Mouse (Mus musculus) bone marrow, adult 2 months (tissue): ENCODE data around the gene 3425401B19Rik. TPM values are rescaled to one million over a fixed set of nuclear protein-coding genes. Genes with fewer than 3 reads are reported as not detected.

Experiments
- H3K27ac ChIP-seq: fragments of 200-500 bp; 2 replicates; pipeline ENCODE4 v1.5.1; 2012; ENCODE audit warnings: low read depth, mild to moderate bottlenecking, control low read depth, inconsistent platforms, low read length; ENCODE audit not compliant: control insufficient read depth, poor library complexity, insufficient read depth
- H3K4me1 ChIP-seq: fragments of 200-500 bp; 2 replicates; pipeline ENCODE4 v1.6.1; 2011; ENCODE audit warnings: low read length; ENCODE audit not compliant: control insufficient read depth, insufficient read depth
- H3K4me3 ChIP-seq: fragments of 200-500 bp; replicated peaks from 2 replicates; pipeline ENCODE3; 2011; ENCODE audit warnings: mild to moderate bottlenecking, low read depth, low read length, control low read depth; ENCODE audit not compliant: control insufficient read depth
- CTCF ChIP-seq: fragments of 200-500 bp; IDR thresholded peaks from 2 replicates; pipeline ENCODE4 v1.5.1; 2011; ENCODE audit warnings: low read length, control low read depth; ENCODE audit not compliant: control insufficient read depth, insufficient read depth
- POLR2A ChIP-seq: fragments of 200-500 bp; IDR thresholded peaks from 2 replicates; pipeline ENCODE4 v1.6.1; 2011; ENCODE audit warnings: low read depth, mild to moderate bottlenecking, control low read depth, low read length, borderline replicate concordance; ENCODE audit not compliant: control insufficient read depth
- WGBS: fragments of 180-500 bp; shearing (Covaris S2); methylation state at CpG from one replicate; pipeline ENCODE4 v1.1.7; 2018; 5-methylcytosine and 5-hydroxymethylcytosine counted together
- polyA plus RNA-seq: library from polyadenylated mRNA; stranded (reverse); fragments of >200 nt; gene quantifications from 2 replicates; pipeline ENCODE4 v1.2.4, GENCODE M21; 2011; ENCODE audit warnings: low replicate concordance; ENCODE audit not compliant: missing spikeins, insufficient read depth, insufficient read length

The 3425401B19Rik gene
- polyA plus RNA-seq, result 0.18 TPM in 1 of 2 replicates, not detected in the other

DNA sequence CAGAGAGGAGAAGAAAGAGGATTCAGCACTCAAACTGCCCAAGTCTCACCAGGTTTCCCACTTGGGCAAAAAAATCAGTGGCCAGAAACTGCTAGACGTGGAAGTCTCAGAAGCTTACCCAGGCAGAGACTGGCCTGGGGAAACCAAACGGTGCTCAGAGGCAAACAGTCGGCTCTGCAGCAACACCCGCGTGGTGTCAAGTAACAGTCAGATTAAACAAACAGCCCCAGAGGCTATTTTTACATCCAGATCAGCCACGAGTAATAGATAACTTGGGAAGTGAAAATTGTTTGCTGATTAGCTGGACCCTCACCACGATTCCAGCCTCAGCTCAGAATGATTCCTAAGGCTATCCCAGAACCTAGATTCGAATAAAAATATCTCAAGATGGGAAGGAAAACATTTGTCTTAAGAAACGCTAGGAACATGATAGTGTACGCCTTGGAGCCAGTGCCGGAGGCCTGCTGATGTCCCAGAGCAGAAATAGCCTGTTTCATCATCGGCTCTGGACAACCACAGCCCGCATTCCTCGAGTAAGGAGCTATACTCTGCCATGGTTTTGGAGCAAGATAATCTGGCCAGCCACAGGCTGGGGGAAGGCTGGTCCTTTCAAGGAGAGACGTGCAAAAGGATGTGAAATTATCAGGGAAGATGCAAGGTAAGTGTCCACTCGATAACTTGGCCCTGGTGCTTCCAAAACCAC is at the start of gene 3425401B19Rik:
3425401B19Rik (minus strand) TSS at position 170 of the 703 bp plus-strand sequence.
- Histone ChIP-seq H3K4me3 (no peak within 1 kb of the TSS), H3K4me1 (no peaks in the 10 kb centered on the region), H3K27ac (no peak within 1 kb of the TSS)
- 52% methylated on average over 16 of the region's 16 CpGs for WGBS
- TF ChIP-seq POLR2A (no peak), CTCF (no peak)

DNA sequence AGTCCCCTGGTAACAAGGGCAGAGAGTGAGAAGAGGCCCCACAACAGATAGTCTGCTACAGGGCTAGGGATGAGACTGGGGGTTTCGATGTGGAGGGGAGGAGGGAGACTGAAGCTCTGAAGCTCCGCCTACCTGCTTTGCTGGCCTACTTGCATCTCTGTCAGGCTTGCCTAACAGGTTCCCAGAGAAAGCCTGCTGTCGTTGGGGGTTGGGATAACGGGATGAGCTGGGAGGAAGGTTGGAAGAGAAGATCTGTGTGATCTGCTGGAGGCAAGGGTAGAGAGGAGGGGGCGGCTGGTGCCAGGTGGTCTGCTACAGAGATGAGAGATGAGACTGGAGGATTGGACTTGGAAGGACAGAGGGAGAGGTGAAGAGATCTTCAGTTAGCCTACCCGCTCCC is 47.9 kb upstream of the 3425401B19Rik start:
- WGBS, result 58% methylated on average over 6 of the region's 6 CpGs
- no peak for TF ChIP-seq CTCF
- no peak for TF ChIP-seq POLR2A
- H3K27ac ChIP-seq, result no peak overlapping the region
- H3K4me1 ChIP-seq, result no peaks in the 10 kb centered on the region; the same call in 1 of the 2 replicates
- H3K4me3 ChIP-seq, result no peak overlapping the region

DNA sequence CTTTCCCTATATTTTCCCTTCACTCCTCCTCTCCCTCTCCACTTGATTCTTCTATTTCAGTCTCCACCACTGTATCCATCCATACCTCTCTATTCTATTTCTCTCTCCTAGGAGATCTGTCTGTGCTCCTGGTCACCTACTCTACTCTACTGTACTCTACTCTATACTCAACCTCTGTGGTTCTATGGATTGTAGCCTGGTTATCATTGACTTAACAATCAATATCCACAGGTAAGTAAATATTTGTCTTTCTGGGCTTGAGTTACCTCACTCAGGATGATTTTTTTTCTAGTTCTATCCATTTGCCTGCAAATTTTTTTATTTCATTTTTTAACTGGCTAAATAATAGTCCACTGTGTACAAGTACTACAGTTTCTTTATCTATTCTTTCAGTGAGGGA is 41.8 kb upstream of the 3425401B19Rik start:
- Histone ChIP-seq H3K27ac (no peak overlapping the region), H3K4me1 (no peaks in the 10 kb centered on the region), H3K4me3 (no peak overlapping the region)
- TF ChIP-seq POLR2A, result no peak

DNA sequence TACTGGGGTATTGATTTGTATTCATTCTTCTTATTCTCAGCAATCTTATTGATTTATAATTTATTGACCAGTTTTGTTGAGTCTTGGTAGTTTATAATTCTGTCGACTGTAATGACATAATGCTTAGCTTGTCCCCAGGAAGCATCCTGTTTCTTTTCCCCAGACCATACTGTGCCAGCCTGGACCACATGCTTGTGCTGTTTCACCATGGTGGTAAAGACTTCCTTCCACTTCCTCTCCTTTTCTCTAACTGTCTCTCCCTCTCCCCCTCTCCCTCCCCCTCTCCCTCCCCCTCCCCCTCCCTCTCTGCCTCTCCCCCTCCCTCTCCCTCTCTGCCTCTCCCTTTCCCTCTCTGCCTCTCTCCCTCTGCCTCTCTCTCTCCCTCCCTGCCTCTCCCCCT is 36.4 kb upstream of the 3425401B19Rik start:
- Histone ChIP-seq H3K27ac (no peak overlapping the region), H3K4me1 (peaks cover under 1% of the 10 kb centered on the region; the same call in 1 of the 2 replicates), H3K4me3 (no peak overlapping the region)
- WGBS, result 2% methylated on average over 1 of the region's 1 CpGs
- TF ChIP-seq POLR2A, result no peak
- no peak for TF ChIP-seq CTCF

DNA sequence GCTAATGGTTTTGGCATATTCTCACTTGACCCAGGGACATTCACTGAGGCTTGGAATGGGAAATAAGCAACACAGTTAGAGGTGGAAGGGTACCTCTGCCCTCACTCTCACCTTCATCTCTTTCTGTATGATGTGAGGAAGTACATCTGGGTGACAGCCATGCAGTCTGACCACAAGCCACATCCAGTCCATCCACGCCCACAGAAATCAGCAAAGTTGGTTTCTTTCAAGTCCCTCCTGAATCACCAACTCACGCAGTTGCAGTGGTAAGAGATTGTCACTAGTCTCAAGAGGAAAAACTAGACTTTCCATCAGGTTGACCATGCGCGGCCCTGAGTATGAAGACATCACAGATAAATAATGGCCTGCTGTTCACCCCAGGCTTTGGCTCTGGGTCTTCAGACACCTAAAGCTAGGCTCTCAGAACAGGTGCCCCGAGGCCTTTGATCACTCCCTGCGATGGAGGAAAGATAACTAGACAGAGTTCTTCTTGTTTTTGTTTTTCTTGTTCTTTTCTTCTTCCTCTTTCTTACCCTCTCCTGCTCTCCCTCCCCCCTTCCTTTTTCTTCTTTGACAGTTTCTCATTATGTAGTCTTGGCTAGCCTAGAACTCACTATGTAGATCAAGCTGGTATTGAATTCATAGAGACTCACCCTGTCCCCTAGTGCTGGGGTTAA is 31.8 kb upstream of the 3425401B19Rik start:
- peaks cover 1% of the 10 kb centered on the region; the same call in 1 of the 2 replicates for H3K4me1 ChIP-seq
- WGBS, result 29% methylated on average over 6 of the region's 6 CpGs
- H3K27ac ChIP-seq, result no peak overlapping the region
- no peak overlapping the region for H3K4me3 ChIP-seq
- no peak for TF ChIP-seq CTCF
- no peak for TF ChIP-seq POLR2A

DNA sequence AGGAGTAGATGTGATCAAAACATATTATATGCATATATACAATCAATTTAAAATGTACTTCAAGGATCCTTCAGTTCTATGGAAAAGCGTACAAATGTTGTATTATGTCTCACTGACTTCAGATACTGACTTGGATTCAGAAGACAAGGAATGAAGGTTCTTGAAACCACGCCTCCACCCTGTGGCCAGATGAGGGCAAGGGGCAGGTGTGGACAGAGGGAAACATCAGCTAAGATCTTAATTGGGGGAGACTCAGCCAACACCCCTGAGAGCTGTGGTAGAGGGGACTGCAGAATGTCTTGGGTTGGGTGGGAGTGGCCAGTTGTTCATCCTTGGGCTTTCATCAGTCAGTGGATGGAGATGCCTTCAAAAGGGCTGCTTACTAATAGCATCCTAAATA is 30.4 kb upstream of the 3425401B19Rik start:
- Histone ChIP-seq H3K4me3 (no peak overlapping the region), H3K27ac (no peak overlapping the region), H3K4me1 (peaks cover 1% of the 10 kb centered on the region; the same call in 1 of the 2 replicates)
- TF ChIP-seq CTCF, result no peak
- TF ChIP-seq POLR2A, result no peak
- 80% methylated on average over 2 of the region's 2 CpGs for WGBS

DNA sequence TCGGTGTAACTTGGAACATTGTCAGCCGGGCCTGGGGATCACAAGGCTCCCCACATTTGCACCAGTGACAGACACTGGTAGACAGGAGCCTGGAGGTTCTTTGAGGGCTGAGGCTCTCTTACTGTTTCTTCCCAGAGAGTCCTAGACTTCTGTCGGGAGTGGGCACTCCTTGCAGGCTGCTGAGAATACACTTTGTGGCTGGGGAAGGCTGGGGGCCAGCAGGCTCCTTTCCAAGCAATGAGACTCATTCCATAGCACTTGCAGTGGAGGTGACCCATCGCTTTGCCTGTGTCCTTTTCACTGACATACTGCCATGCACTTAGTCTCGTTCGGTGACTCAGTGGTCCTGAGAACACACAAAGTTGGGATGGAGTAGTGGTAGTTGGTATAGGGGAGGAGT is 30.0 kb upstream of the 3425401B19Rik start:
- 88% methylated on average over 6 of the region's 6 CpGs for WGBS
- no peak for TF ChIP-seq CTCF
- TF ChIP-seq POLR2A, result no peak
- Histone ChIP-seq H3K4me1 (peaks cover 1% of the 10 kb centered on the region; the same call in 1 of the 2 replicates), H3K4me3 (no peak overlapping the region), H3K27ac (no peak overlapping the region)

DNA sequence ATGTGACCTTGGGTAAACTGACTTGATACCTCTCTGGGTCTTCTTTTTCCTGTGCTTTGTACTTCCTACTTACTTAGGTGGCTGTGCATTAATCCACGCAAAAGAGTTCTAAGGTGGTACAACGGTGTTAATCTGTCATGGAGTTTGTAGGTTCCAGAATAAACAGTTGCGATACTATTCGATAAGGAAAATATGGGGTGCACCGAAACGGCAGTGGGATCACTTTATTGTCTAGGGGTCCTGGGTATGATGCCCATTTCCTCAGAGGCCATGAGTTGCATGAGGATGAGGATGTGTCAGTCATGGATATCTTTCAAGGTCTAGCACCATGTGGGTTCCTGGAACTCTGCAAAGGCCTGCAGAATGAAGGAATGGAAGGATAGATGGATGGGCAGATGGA is 24.8 kb upstream of the 3425401B19Rik start:
- H3K4me3 ChIP-seq, result no peak overlapping the region
- WGBS, result 90% methylated on average over 6 of the region's 6 CpGs
- H3K4me1 ChIP-seq, result no peaks in the 10 kb centered on the region
- no peak overlapping the region for H3K27ac ChIP-seq
- no peak for TF ChIP-seq CTCF
- no peak for TF ChIP-seq POLR2A

DNA sequence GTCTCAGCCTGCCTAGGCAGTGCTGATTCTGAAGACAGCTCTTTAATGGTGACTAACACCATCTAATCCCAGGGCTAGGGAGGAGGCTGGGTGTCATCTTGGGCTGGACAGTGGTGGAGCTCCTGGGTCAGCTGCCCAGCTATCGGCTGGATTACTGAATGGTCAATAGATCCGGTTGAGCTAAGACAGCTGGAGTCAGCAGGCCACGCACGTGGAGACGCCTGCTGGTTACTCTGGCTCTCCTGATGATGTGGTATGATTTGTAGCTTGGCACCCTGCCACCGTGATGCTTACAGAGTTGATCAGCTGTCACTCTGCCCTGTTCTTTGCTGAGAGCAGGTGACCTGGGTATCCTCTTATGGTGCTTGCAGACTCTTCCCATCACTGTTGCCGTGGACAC is 23.7 kb upstream of the 3425401B19Rik start:
- Histone ChIP-seq H3K4me1 (no peaks in the 10 kb centered on the region), H3K27ac (no peak overlapping the region), H3K4me3 (no peak overlapping the region)
- 66% methylated on average over 7 of the region's 7 CpGs for WGBS
- TF ChIP-seq CTCF (no peak), POLR2A (no peak)
